In genomic region chr1:131910674-131911558, GRCm38 (mm10) we compare ENCODE assay signal across 8 mouse cellular contexts. TPM values are rescaled to one million over a fixed set of nuclear protein-coding genes. Genes with fewer than 3 reads are reported as not detected.
A peak's percentile ranks its signal among the peaks of the same experiment; 100 is the strongest.
DNase-seq lines count a peak whose midpoint lies in the region; ATAC-seq lines count a peak whose summit lies in the region.

No protein-coding gene starts in this region.

- intact Hi-C loops in left cerebral cortex, postnatal 10 days (cut with DNase I): no loop called here

- peak; percentile 85 for DNase-seq in adipocyte (ENCODE audit: low spot score)
- peak; percentile 78 for DNase-seq in embryo, embryonic 10 days (ENCODE audit: low spot score)
- peak; percentile 82 for DNase-seq in gastrocnemius, postnatal 10 days
- DNase-seq in induced T-regulatory cell, adult 2 months (ENCODE audit: low read depth): peak; percentile 91
- peak; percentile 37 to 87 for DNase-seq in left cerebral cortex, postnatal 10 days (ENCODE audit: extremely low spot score in 1 of 2, low spot score in 2 of 2)
- peak; percentile 76 to 78 for DNase-seq in right cerebral cortex, postnatal 10 days (ENCODE audit: low spot score in 2 of 2)
- peak; percentile 86 for DNase-seq in urinary bladder, postnatal 14 days (ENCODE audit: low spot score)

- peak; percentile 59 for ATAC-seq in megakaryocyte progenitor cell, adult 5-6 weeks (replicated peaks; ENCODE audit: poor library complexity)

RNA-seq across cellular contexts. Expression of gene Nucks1, which starts 0.6 kb away (rescaled TPM):
- 100 to 1,000 TPM; 102 to 105 TPM for total RNA-seq in gastrocnemius, postnatal 10 days (2021)
- total RNA-seq in left cerebral cortex, postnatal 10 days (2021): 100 to 1,000 TPM; 204 to 210 TPM
- 205 and 208 TPM in 2 replicates for total RNA-seq in megakaryocyte progenitor cell, adult 5-6 weeks (2015)
- total RNA-seq in megakaryocyte progenitor cell, adult 5-6 weeks (2017): 299 and 362 TPM in 2 replicates

RNA-seq across cellular contexts. Expression of gene Rab29, which starts 43.9 kb away (rescaled TPM):
- 1 to 10 TPM; 7.1 to 8.9 TPM for total RNA-seq in gastrocnemius, postnatal 10 days (2021)
- 1 to 10 TPM; 5.5 to 5.6 TPM for total RNA-seq in left cerebral cortex, postnatal 10 days (2021)
- total RNA-seq in megakaryocyte progenitor cell, adult 5-6 weeks (2015): 17.0 and 19.0 TPM in 2 replicates
- 16.0 and 20.2 TPM in 2 replicates for total RNA-seq in megakaryocyte progenitor cell, adult 5-6 weeks (2017)

RNA-seq across cellular contexts. Expression of gene Slc45a3, which starts 51.9 kb away (rescaled TPM):
- 1 to 10 TPM in 1 of 2 experiments, under 1 TPM in 1; 0.87 to 1.7 TPM for total RNA-seq in gastrocnemius, postnatal 10 days (2021)
- under 1 TPM; 0.43 to 0.64 TPM for total RNA-seq in left cerebral cortex, postnatal 10 days (2021)
- 1.6 and 2.7 TPM in 2 replicates for total RNA-seq in megakaryocyte progenitor cell, adult 5-6 weeks (2015)
- total RNA-seq in megakaryocyte progenitor cell, adult 5-6 weeks (2017): 1.1 and 1.6 TPM in 2 replicates

Comparison
In these comparisons a context has a peak if more than half of its experiments do, and no peak if none do; other contexts are left out.
1. Peak in every context shown above with its lines: DNase-seq and ATAC-seq.